Mouse (Mus musculus) adrenal gland, postnatal 4 days (tissue): Measurements from ENCODE around the gene Tmem63a. TPM values are rescaled to one million over a fixed set of nuclear protein-coding genes. Genes with fewer than 3 reads are reported as not detected.

Experiments used
- total RNA-seq, 2 experiments: library from RNA; stranded (reverse); gene quantifications; 2 replicates each; pipeline ENCODE4 v1.2.3; 2021

Gene Tmem63a
- total RNA-seq, 2 experiments from 2014 or later = 32.2 to 33.0 TPM

Other genes with a start within 250 kb of the Tmem63a start
- under 1 TPM in 1 of 2 experiments, not detected in 1; 0.17 TPM for gene Mixl1, start 245.3 kb upstream of the Tmem63a start, total RNA-seq
- gene Acbd3, start 216.3 kb upstream of the Tmem63a start, total RNA-seq = 10 to 100 TPM; 42.6 to 46.5 TPM
- gene H3f3a, start 128.4 kb upstream of the Tmem63a start, total RNA-seq = 1,000 to 10,000 TPM; 1,038 to 1,039 TPM
- 10 to 100 TPM; 30.5 to 30.7 TPM for gene Sde2, start 91.2 kb upstream of the Tmem63a start, total RNA-seq
- gene Lefty2, start 49.2 kb upstream of the Tmem63a start, total RNA-seq = under 1 TPM; 0.39 to 0.45 TPM
- 10 to 100 TPM; 43.6 to 43.7 TPM for gene Pycr2, start 38.1 kb upstream of the Tmem63a start, total RNA-seq
- 1 to 10 TPM; 1.4 to 2.7 TPM for gene Lefty1, start 7.3 kb upstream of the Tmem63a start, total RNA-seq
- 10 to 100 TPM; 85.8 to 86.5 TPM for gene Ephx1, start 78.6 kb downstream of the Tmem63a start, total RNA-seq
- not detected for gene 9130409I23Rik, start 108.9 kb downstream of the Tmem63a start, total RNA-seq
- gene Nvl, start 201.9 kb downstream of the Tmem63a start, total RNA-seq = 10 to 100 TPM; 28.8 to 28.9 TPM
- gene Cnih4, start 202.3 kb downstream of the Tmem63a start, total RNA-seq = 10 to 100 TPM; 39.6 to 42.8 TPM